Mouse (Mus musculus): Measurements from ENCODE around the gene Tsc22d3. TPM values are rescaled to one million over a fixed set of nuclear protein-coding genes. Genes with fewer than 3 reads are reported as not detected.
"Not testable (repeated sequence)": the region's sequence is repeated elsewhere in the genome, so short reads cannot be mapped to it uniquely, and the experiment has no call there.

Gene Tsc22d3
- polyA plus RNA-seq, 1 experiment from 2014 or later: 94.0 TPM

- H3K9ac ChIP-seq (ENCODE audit: low read length): no peak overlapping the region
- H3K4me2 ChIP-seq (ENCODE audit: low read depth, low read length): no peak overlapping the region
- H3K4me1 ChIP-seq (ENCODE audit: control insufficient read depth, insufficient read depth, low read length): no peaks in the 10 kb centered on the region
- no peaks in the 10 kb centered on the region; the same call in 1 of the 2 replicates for H3K27me3 ChIP-seq (ENCODE audit: control insufficient read depth, insufficient read depth, low read length)
- 82% methylated on average over 5 of the region's 5 CpGs for WGBS
- H3K4me3 ChIP-seq (replicated peaks; ENCODE audit: low read length): no peak overlapping the region
- H3K36me3 ChIP-seq (ENCODE audit: control insufficient read depth, insufficient read depth, low read length): no peaks in the 10 kb centered on the region
- no peaks in the 10 kb centered on the region for H3K9me3 ChIP-seq (replicated peaks; ENCODE audit: control insufficient read depth, low read length)
- no peak for ATAC-seq (ENCODE audit: insufficient read depth, low FRiP score)
- no peak overlapping the region for H3K27ac ChIP-seq (ENCODE audit: low read length)
These were observed 100.2 kb downstream of the Tsc22d3 start for GRCm38 (mm10) chrX:140500306-140500705.

GRCm38 (mm10) chrX:140498431-140498830, 102.0 kb downstream of the Tsc22d3 start:
- not testable (repeated sequence) for H3K9ac ChIP-seq (ENCODE audit: low read length); H3K4me1 ChIP-seq (ENCODE audit: control insufficient read depth, insufficient read depth, low read length); H3K9me3 ChIP-seq (replicated peaks; ENCODE audit: control insufficient read depth, low read length); H3K27me3 ChIP-seq (ENCODE audit: control insufficient read depth, insufficient read depth, low read length); H3K27ac ChIP-seq (ENCODE audit: low read length); H3K4me3 ChIP-seq (replicated peaks; ENCODE audit: low read length); H3K4me2 ChIP-seq (ENCODE audit: low read depth, low read length); H3K36me3 ChIP-seq (ENCODE audit: control insufficient read depth, insufficient read depth, low read length); ATAC-seq (ENCODE audit: insufficient read depth, low FRiP score)
- 49% methylated on average over 4 of the region's 4 CpGs for WGBS

GRCm38 (mm10) chrX:140494170-140494569, 106.3 kb downstream of the Tsc22d3 start:
- H3K9me3 ChIP-seq (replicated peaks; ENCODE audit: control insufficient read depth, low read length): no peaks in the 10 kb centered on the region
- H3K36me3 ChIP-seq (ENCODE audit: control insufficient read depth, insufficient read depth, low read length): no peaks in the 10 kb centered on the region
- no peaks in the 10 kb centered on the region for H3K4me1 ChIP-seq (ENCODE audit: control insufficient read depth, insufficient read depth, low read length)
- H3K4me2 ChIP-seq (ENCODE audit: low read depth, low read length): no peak overlapping the region
- H3K9ac ChIP-seq (ENCODE audit: low read length): no peak overlapping the region
- peaks cover 10% of the 10 kb centered on the region; the same call in 1 of the 2 replicates for H3K27me3 ChIP-seq (ENCODE audit: control insufficient read depth, insufficient read depth, low read length)
- 75% methylated on average over 6 of the region's 6 CpGs for WGBS
- H3K4me3 ChIP-seq (replicated peaks; ENCODE audit: low read length): no peak overlapping the region
- H3K27ac ChIP-seq (ENCODE audit: low read length): no peak overlapping the region
- no peak for ATAC-seq (ENCODE audit: insufficient read depth, low FRiP score)

GRCm38 (mm10) chrX:140493527-140494029, 106.9 kb downstream of the Tsc22d3 start:
- Histone ChIP-seq H3K4me1 (ENCODE audit: control insufficient read depth, insufficient read depth, low read length) (no peaks in the 10 kb centered on the region), H3K9ac (ENCODE audit: low read length) (no peak overlapping the region), H3K27ac (ENCODE audit: low read length) (no peak overlapping the region), H3K4me3 (replicated peaks; ENCODE audit: low read length) (no peak overlapping the region), H3K4me2 (ENCODE audit: low read depth, low read length) (no peak overlapping the region), H3K9me3 (replicated peaks; ENCODE audit: control insufficient read depth, low read length) (no peaks in the 10 kb centered on the region), H3K36me3 (ENCODE audit: control insufficient read depth, insufficient read depth, low read length) (no peaks in the 10 kb centered on the region), H3K27me3 (ENCODE audit: control insufficient read depth, insufficient read depth, low read length) (peaks cover 10% of the 10 kb centered on the region; the same call in 1 of the 2 replicates)
- WGBS: 61% methylated on average over 7 of the region's 7 CpGs
- no peak for ATAC-seq (ENCODE audit: insufficient read depth, low FRiP score)

GRCm38 (mm10) chrX:140491884-140492571, 108.4 kb downstream of the Tsc22d3 start:
- H3K9ac ChIP-seq (ENCODE audit: low read length): no peak overlapping the region
- no peak for ATAC-seq (ENCODE audit: insufficient read depth, low FRiP score)
- no peak overlapping the region for H3K4me3 ChIP-seq (replicated peaks; ENCODE audit: low read length)
- H3K4me2 ChIP-seq (ENCODE audit: low read depth, low read length): no peak overlapping the region
- peaks cover 10% of the 10 kb centered on the region; the same call in 1 of the 2 replicates for H3K27me3 ChIP-seq (ENCODE audit: control insufficient read depth, insufficient read depth, low read length)
- H3K9me3 ChIP-seq (replicated peaks; ENCODE audit: control insufficient read depth, low read length): no peaks in the 10 kb centered on the region
- H3K27ac ChIP-seq (ENCODE audit: low read length): no peak overlapping the region
- H3K4me1 ChIP-seq (ENCODE audit: control insufficient read depth, insufficient read depth, low read length): no peaks in the 10 kb centered on the region
- H3K36me3 ChIP-seq (ENCODE audit: control insufficient read depth, insufficient read depth, low read length): no peaks in the 10 kb centered on the region
- WGBS: 51% methylated on average over 10 of the region's 10 CpGs

- Histone ChIP-seq H3K36me3 (ENCODE audit: control insufficient read depth, insufficient read depth, low read length) (no peaks in the 10 kb centered on the region), H3K27me3 (ENCODE audit: control insufficient read depth, insufficient read depth, low read length) (peaks cover 10% of the 10 kb centered on the region; the same call in 1 of the 2 replicates), H3K9ac (ENCODE audit: low read length) (no peak overlapping the region), H3K4me2 (ENCODE audit: low read depth, low read length) (no peak overlapping the region), H3K4me1 (ENCODE audit: control insufficient read depth, insufficient read depth, low read length) (no peaks in the 10 kb centered on the region), H3K4me3 (replicated peaks; ENCODE audit: low read length) (no peak overlapping the region), H3K27ac (ENCODE audit: low read length) (no peak overlapping the region), H3K9me3 (replicated peaks; ENCODE audit: control insufficient read depth, low read length) (no peaks in the 10 kb centered on the region)
- no peak for ATAC-seq (ENCODE audit: insufficient read depth, low FRiP score)
- WGBS: 82% methylated on average over 3 of the region's 3 CpGs
These were observed 110.3 kb downstream of the Tsc22d3 start for GRCm38 (mm10) chrX:140490203-140490602.

Other genes starting within 250 kb of the Tsc22d3 start
- gene Prps1, start 144.0 kb downstream of the Tsc22d3 start, polyA plus RNA-seq (2015; fragmentation: Nextera tagmentation; extraction: Ambion mirVana): 30.6 and 32.0 TPM in 2 replicates
- gene Mid2, start 63.9 kb upstream of the Tsc22d3 start, polyA plus RNA-seq (2015; fragmentation: Nextera tagmentation; extraction: Ambion mirVana): 3.5 and 4.1 TPM in 2 replicates
- not detected in 2 replicates for gene Tex13b, start 212.8 kb upstream of the Tsc22d3 start, polyA plus RNA-seq (2015; fragmentation: Nextera tagmentation; extraction: Ambion mirVana)

All from stomach, embryonic 16.5 days (tissue).